Mouse (Mus musculus) midbrain, postnatal 0 days (tissue): Measurements from ENCODE around the gene Cadps. TPM values are rescaled to one million over a fixed set of nuclear protein-coding genes. Genes with fewer than 3 reads are reported as not detected.

Experiments
- ATAC-seq: fragments of 200-750 bp; cut with Nextera tagmentation; 2 replicates; pipeline ENCODE4 v1.8.0; 2017; ENCODE audit warnings: moderate number of reproducible peaks, mild to moderate bottlenecking, moderate TSS enrichment, moderate library complexity; ENCODE audit not compliant: low FRiP score
- DNase-seq: peaks from one replicate; pipeline ENCODE4 v3.0.0-alpha.2; 2015; ENCODE audit warnings: low spot score
- H3K27ac ChIP-seq: fragments of 300-500 bp; sonication (generic); 2 replicates; pipeline ENCODE4 v1.5.1; 2014; ENCODE audit warnings: low read depth, mild to moderate bottlenecking, low read length, mixed read lengths
- H3K27me3 ChIP-seq: fragments of 300-500 bp; sonication (generic); 2 replicates; pipeline ENCODE4 v1.6.1; 2014; ENCODE audit warnings: low read length, control low read depth, mixed read lengths; ENCODE audit not compliant: insufficient read depth
- H3K36me3 ChIP-seq: fragments of 300-500 bp; sonication (generic); 2 replicates; pipeline ENCODE4 v1.6.1; 2014; ENCODE audit warnings: low read length, control low read depth, mixed read lengths; ENCODE audit not compliant: insufficient read depth
- H3K4me1 ChIP-seq: fragments of 300-500 bp; sonication (generic); 2 replicates; pipeline ENCODE4 v1.6.1; 2014; ENCODE audit warnings: mild to moderate bottlenecking, control low read depth, antibody characterized with exemption, low read length, mixed read lengths; ENCODE audit not compliant: insufficient read depth
- H3K4me2 ChIP-seq: fragments of 300-500 bp; sonication (generic); 2 replicates; pipeline ENCODE4 v1.6.1; 2014; ENCODE audit warnings: low read depth, mild to moderate bottlenecking, low read length, mixed read lengths; ENCODE audit not compliant: poor library complexity, severe bottlenecking
- H3K4me3 ChIP-seq: fragments of 300-500 bp; sonication (generic); 2 replicates; pipeline ENCODE4 v1.5.1; 2014; ENCODE audit warnings: low read depth, mild to moderate bottlenecking, low read length, moderate library complexity
- H3K9ac ChIP-seq: fragments of 300-500 bp; sonication (generic); replicated peaks from 2 replicates; pipeline ENCODE4 v1.6.1; 2014; ENCODE audit warnings: mild to moderate bottlenecking, low read length, moderate library complexity, mixed read lengths; ENCODE audit not compliant: poor library complexity, severe bottlenecking
- H3K9me3 ChIP-seq: fragments of 300-500 bp; sonication (generic); 2 replicates; pipeline ENCODE4 v1.6.1; 2016; ENCODE audit warnings: low read length, control low read depth
- CTCF ChIP-seq: IDR thresholded peaks from 2 replicates; pipeline ENCODE4 v1.5.1; 2016; ENCODE audit warnings: antibody characterized with exemption, mild to moderate bottlenecking
- WGBS: fragments of 180-500 bp; shearing (Covaris S2); extraction: QIAGEN DNeasy Blood & Tissue Kit; methylation state at CpG from one replicate; pipeline ENCODE4 v1.1.7; 2014; 5-methylcytosine and 5-hydroxymethylcytosine counted together
- polyA plus RNA-seq: library from polyadenylated mRNA; unstranded; fragments of >200 nt; fragmentation: Nextera tagmentation; extraction: Ambion mirVana; gene quantifications from 2 replicates; pipeline ENCODE4 v1.2.1, GENCODE M21; 2015
- total RNA-seq: library from RNA; depleted of rRNA; stranded (reverse); fragments of >200 nt; gene quantifications from 2 replicates; pipeline ENCODE4 v1.2.3, GENCODE M21; 2014

Gene Cadps
- total and polyA plus RNA-seq, 2 experiments from 2014 or later = 38.6 to 194 TPM

- H3K27ac ChIP-seq = no peak overlapping the region
- DNase-seq = no peak
- ATAC-seq = no peak
- no peaks in the 10 kb centered on the region for H3K9me3 ChIP-seq
- H3K9ac ChIP-seq = no peak overlapping the region
- no peaks in the 10 kb centered on the region for H3K27me3 ChIP-seq
- WGBS = 74% methylated on average over 6 of the region's 6 CpGs
- H3K4me2 ChIP-seq = no peak overlapping the region
- H3K36me3 ChIP-seq = peaks cover 14% of the 10 kb centered on the region; the same call in 1 of the 2 replicates
- no peaks in the 10 kb centered on the region for H3K4me1 ChIP-seq
- TF ChIP-seq CTCF = no peak
- no peak overlapping the region for H3K4me3 ChIP-seq
These were observed 397.6 kb downstream of the Cadps start for GRCm38 (mm10) chr14:12425311-12425710.

DNA sequence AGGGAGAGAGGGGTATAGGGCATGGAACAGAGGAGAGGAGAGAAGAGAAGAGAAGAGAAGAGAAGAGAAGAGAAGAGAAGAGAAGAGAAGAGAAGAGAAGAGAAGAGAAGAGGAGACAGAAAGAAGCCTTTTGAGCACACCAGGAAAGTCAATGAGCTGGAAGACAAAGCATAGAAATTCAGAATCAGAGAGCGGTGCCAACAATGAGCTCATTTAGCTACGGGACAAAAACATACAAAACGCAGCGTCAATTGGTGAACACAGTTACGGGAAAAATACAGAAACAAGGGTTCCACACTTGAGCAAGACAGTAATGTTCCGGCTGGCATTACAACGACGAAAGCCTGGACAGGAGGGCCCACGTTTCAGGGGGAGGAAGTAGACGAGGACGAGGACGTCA is 412.6 kb downstream of the Cadps start:
- Histone ChIP-seq H3K4me1 (no peaks in the 10 kb centered on the region), H3K27ac (no peak overlapping the region), H3K9ac (no peak overlapping the region), H3K9me3 (no peaks in the 10 kb centered on the region), H3K36me3 (peaks cover 10% of the 10 kb centered on the region; the same call in 1 of the 2 replicates), H3K27me3 (no peaks in the 10 kb centered on the region), H3K4me2 (no peak overlapping the region), H3K4me3 (no peak overlapping the region)
- 77% methylated on average over 12 of the region's 12 CpGs for WGBS
- no peak for TF ChIP-seq CTCF
- DNase-seq (no peak), ATAC-seq (no peak)

DNA sequence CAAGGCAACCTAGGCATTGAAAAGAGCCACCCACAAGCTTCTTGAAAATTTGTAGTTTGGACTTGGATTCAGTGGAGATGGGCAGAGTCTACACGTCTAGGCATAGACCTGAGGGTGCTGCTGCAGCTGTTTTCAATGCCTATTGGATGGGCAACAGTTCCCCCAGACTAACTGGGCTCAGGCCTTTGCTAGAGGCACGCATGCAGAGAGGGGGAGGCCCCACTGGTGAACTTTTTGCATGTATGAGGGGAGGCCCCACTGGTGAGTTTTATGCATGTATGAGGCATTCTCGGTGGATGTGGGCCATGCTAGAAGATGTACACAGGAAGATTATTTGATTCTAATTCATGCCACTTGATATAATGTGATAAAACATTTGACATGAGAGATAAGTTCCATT is 413.1 kb downstream of the Cadps start:
- WGBS = 81% methylated on average over 3 of the region's 3 CpGs
- DNase-seq = no peak
- Histone ChIP-seq H3K4me2 (no peak overlapping the region), H3K4me3 (no peak overlapping the region), H3K9me3 (no peaks in the 10 kb centered on the region), H3K27ac (no peak overlapping the region), H3K36me3 (peaks cover 10% of the 10 kb centered on the region; the same call in 1 of the 2 replicates), H3K27me3 (no peaks in the 10 kb centered on the region), H3K4me1 (no peaks in the 10 kb centered on the region), H3K9ac (no peak overlapping the region)
- ATAC-seq = no peak
- no peak for TF ChIP-seq CTCF

- no peaks in the 10 kb centered on the region for H3K9me3 ChIP-seq
- ATAC-seq (no peak), DNase-seq (peak; percentile 48)
- TF ChIP-seq CTCF = no peak
- H3K27ac ChIP-seq = no peak overlapping the region
- WGBS = 64% methylated on average over 10 of the region's 10 CpGs
- H3K9ac ChIP-seq = no peak overlapping the region
- peaks cover 10% of the 10 kb centered on the region; the same call in 1 of the 2 replicates for H3K36me3 ChIP-seq
- H3K4me1 ChIP-seq = no peaks in the 10 kb centered on the region
- H3K27me3 ChIP-seq = peaks cover 8% of the 10 kb centered on the region; the same call in 1 of the 2 replicates
- H3K4me3 ChIP-seq = no peak overlapping the region
- H3K4me2 ChIP-seq = no peak overlapping the region
These were observed 416.3 kb downstream of the Cadps start for GRCm38 (mm10) chr14:12406588-12406987.

DNA sequence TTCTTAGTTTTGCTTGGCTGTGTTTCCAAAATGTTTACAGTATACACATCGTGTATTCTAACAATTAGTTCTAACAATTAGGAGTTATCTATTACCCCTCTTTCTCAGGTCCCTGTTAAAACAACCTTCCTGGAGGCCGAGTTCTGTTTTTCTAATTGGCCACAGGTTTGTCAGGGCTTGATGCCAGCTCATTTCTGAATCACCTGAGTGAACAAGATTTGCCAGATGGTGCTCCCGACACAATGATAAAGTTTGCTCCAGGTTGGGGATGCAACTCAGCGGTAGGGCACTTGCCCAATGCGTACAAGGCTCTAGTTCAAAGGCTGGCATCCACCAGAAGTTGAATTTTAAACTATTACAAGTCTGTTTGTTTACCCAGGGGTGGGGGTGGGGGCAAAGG is 417.7 kb downstream of the Cadps start:
- ATAC-seq (no peak), DNase-seq (no peak)
- no peak overlapping the region for H3K9ac ChIP-seq
- H3K4me1 ChIP-seq = no peaks in the 10 kb centered on the region
- WGBS = 83% methylated on average over 5 of the region's 5 CpGs
- no peaks in the 10 kb centered on the region for H3K9me3 ChIP-seq
- H3K4me2 ChIP-seq = no peak overlapping the region
- no peak overlapping the region for H3K4me3 ChIP-seq
- peaks cover 12% of the 10 kb centered on the region; the same call in 1 of the 2 replicates for H3K27me3 ChIP-seq
- no peaks in the 10 kb centered on the region for H3K36me3 ChIP-seq
- no peak for TF ChIP-seq CTCF
- H3K27ac ChIP-seq = no peak overlapping the region

- no peak overlapping the region for H3K4me3 ChIP-seq
- no peak overlapping the region for H3K27ac ChIP-seq
- H3K36me3 ChIP-seq = no peaks in the 10 kb centered on the region
- H3K9me3 ChIP-seq = no peaks in the 10 kb centered on the region
- no peak overlapping the region for H3K9ac ChIP-seq
- no peak for DNase-seq
- 81% methylated on average over 3 of the region's 3 CpGs for WGBS
- no peaks in the 10 kb centered on the region for H3K4me1 ChIP-seq
- TF ChIP-seq CTCF = no peak
- no peak for ATAC-seq
- no peak overlapping the region for H3K4me2 ChIP-seq
- H3K27me3 ChIP-seq = peaks cover 12% of the 10 kb centered on the region; the same call in 1 of the 2 replicates
These were observed 418.2 kb downstream of the Cadps start for GRCm38 (mm10) chr14:12404724-12405123.
